Mouse (Mus musculus) retina, adult 2 months (tissue): ENCODE data around the gene Tcirg1.
A peak's percentile ranks its signal among the peaks of the same experiment; 100 is the strongest.

ENCODE experiments used
- DNase-seq: peaks from one replicate; pipeline ENCODE4 v3.0.0-alpha.2; 2012; ENCODE audit warnings: low read depth, low spot score

Gene Tcirg1

GRCm38 (mm10) chr19:3906795-3907786 is at the start of gene Tcirg1:
TSS of gene Tcirg1 (minus strand) at chr19:3907133.
- DNase-seq: no peak

GRCm38 (mm10) chr19:3955804-3956203 is 48.9 kb upstream of the Tcirg1 start:
- no peak for DNase-seq

GRCm38 (mm10) chr19:3955033-3955432 is 48.1 kb upstream of the Tcirg1 start:
- DNase-seq: no peak

DNA sequence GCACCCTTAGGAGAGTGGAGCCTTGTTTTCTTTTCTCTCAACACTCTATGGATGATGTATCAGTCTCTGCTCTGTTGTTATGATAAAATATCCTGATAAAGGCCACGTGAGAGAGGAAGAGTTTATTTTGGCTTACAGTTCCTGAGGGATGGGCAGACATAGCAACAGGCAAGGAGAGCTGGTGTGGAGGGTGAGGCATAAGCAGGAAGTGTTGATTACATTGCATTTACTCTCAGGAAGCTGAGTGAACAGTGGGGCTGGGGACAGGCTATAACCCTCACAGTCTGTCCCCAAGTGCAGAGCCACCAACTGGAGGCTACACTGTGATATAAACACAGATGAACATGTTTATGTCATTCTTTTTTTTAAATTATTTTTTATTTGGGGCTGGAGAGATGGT is 45.2 kb upstream of the Tcirg1 start:
- no peak for DNase-seq

- DNase-seq: no peak
Measured at GRCm38 (mm10) chr19:3951461-3951860, 44.5 kb upstream of the Tcirg1 start.

GRCm38 (mm10) chr19:3950331-3950730 is 43.4 kb upstream of the Tcirg1 start:
- no peak for DNase-seq

DNA sequence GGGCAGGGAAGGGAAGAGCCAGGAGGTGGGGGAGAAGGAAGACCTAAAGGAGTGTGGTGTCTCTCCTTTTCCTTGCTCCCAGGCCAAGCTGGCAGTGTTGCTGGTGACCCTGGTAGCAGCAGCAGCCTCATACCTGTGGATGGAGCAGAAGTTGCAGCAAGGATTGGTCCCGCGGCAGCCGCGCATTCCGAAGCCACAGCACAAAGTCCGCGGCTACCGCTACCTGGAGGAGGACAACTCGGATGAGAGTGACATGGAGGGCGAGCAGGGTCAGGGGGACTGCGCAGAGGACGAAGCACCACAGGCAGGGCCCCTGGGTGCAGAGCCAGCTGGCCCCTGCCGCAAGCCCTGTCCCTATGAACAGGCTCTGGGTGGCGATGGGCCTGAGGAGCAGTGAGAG is 41.6 kb upstream of the Tcirg1 start:
- DNase-seq: no peak

- DNase-seq: no peak
Measured at GRCm38 (mm10) chr19:3947813-3948212, 40.9 kb upstream of the Tcirg1 start.

GRCm38 (mm10) chr19:3946715-3947114 is 39.8 kb upstream of the Tcirg1 start:
- peak; percentile 44 for DNase-seq

DNA sequence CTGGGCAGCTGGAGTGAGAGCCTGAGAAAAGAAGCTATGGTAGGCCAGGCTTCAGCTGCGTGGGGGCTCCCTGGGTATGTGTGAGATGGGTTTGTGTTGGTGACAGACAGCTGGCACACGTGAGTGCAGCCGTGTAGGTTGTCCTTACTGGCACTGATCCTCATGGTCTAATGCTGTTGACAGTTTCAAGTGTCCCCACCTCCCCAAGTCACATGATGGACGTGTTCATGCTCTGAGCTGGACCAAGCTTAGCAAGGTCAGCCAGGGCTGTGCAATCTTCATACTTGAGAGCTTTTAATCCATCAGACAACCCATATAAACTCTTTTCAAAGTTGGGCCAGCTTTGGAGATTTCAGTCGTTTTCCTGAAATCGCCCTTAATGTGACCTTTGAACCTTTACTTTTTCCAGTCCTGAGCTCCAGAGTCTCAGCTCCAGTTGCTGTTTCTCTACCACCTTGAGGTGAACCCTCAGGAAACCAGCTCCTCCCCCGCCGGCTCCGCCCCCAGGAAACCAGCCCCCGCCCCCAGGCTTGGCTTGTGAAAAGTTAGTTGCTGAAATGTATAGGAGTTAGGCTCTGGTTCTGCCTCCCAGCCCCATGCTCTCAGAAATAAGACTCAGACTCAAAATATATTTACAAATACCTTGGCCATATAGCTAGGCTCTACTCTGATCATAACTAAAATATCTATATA is 39.1 kb upstream of the Tcirg1 start:
- no peak for DNase-seq

- DNase-seq: no peak
Measured at GRCm38 (mm10) chr19:3942986-3943735, 36.2 kb upstream of the Tcirg1 start.

DNA sequence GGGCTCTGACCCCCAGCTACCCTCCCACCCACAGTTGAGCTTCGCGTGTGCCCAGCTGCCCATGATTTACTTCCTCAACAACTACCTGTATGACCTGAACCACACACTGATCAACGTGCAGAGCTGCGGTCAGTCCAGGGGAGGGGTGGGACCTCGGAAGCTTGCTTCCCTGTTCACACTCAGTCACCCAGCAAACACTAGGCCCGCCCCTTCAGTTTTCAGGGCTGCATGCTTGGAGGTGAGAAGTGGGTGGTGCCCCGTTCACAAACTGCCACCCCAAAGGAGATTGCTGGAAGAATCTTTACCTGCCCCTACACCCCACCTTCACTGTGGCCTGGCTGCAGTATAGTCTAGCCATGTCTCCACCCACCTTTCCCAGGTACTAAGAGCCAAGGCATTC is 35.4 kb upstream of the Tcirg1 start:
- DNase-seq: no peak

DNA sequence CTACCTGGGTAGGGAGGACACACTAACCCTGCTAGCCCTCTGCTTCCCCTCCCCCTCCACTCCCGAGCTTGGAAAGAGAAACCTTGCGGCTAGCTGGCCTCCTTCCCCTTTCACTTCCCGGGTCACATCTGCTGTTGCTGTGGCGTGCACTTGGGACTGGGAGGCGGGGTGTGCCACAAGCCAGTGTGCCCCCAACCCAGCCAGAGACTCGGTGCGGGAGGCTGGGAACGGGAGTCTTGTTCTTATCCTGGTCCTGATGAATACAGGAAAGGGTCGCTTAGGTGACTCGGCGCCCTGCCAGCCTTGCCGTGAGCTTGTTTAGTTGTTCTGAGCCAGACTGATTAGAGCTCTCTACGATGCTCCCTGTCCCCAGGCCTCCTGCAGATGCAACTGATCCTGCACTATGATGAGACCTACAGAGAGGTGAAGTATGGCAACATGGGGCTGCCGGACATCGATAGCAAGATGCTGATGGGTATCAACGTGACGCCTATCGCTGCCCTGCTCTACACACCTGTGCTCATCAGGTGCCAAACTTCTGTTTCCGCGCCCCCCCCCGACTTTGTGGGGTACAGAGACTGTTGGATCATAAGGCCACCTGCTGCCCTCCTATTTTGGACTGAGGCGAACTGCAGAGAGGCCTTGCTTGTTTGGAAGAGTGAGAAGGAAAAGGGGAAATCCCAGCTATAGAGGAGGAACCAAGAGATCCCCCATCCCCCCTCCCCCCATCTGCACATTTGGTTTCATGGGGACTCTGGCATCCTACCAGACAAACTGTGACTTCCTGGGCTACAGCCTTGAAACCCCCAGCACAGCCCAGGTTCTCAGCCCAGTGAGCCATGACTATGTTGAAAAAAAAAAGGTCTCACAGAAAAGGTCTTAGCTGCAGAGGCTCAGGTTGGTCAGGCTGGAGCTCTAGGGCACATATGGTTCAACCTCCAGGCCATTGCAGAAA is 29.2 kb upstream of the Tcirg1 start:
- DNase-seq: no peak

DNA sequence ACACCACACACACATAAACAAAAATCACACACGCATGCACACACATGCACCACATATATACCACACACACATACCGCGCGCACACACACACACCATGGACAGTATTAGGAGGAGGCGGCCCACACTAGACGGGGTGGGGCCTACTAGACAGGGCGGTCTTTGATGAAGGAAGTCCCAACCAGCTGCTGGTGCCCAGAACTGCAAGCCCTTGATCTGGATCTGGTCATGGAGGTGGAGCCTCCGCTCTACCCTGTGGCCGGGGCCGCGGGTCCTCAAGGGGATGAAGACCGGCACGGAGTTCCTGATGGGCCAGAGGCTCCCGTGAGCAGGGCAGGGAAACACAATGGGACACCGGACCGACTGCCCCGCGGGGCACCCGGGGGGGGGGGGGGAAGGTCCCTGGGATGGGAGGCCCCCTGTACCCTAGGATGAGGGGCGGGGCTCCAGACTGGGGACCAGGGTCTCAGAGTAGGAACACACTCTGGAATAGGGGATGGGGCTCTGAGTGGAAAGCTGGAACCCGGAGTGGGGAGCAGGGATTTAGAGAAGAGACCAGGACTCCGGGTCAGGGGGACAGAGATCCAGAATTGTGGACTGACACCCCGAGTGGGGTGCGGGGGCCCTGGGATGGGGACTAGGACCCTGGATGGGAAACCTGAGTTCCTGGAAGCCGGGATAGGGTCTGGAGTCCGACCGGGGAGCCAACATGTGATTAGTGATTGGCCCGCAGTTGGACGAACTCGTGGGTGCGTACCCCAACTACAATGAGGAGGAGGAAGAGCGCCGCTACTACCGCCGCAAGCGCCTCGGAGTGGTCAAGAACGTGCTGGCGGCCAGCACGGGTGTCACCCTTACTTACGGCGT is 28.3 kb upstream of the Tcirg1 start, which contains the start of gene Unc93b1:
Unc93b1 (plus strand) TSS at position 155 of the 864 bp plus-strand sequence.
- no peak for DNase-seq

GRCm38 (mm10) chr19:3931716-3932115 is 24.8 kb upstream of the Tcirg1 start:
- DNase-seq: no peak

- DNase-seq: no peak
Measured at GRCm38 (mm10) chr19:3930262-3931057, 23.5 kb upstream of the Tcirg1 start.

GRCm38 (mm10) chr19:3929211-3929941 is 22.4 kb upstream of the Tcirg1 start, which contains the start of gene Aldh3b1:
TSS of gene Aldh3b1 (minus strand) at chr19:3929808.
- DNase-seq: no peak

GRCm38 (mm10) chr19:3928779-3929178 is 21.8 kb upstream of the Tcirg1 start:
- no peak for DNase-seq
